Mouse (Mus musculus): ENCODE measurements around the gene Amph. TPM values are rescaled to one million over a fixed set of nuclear protein-coding genes. Genes with fewer than 3 reads are reported as not detected.

Amph gene
- polyA plus RNA-seq, 1 experiment from 2014 or later = 44.8 TPM

- Histone ChIP-seq H3K9ac (no peak overlapping the region), H3K27ac (replicated peaks) (no peak overlapping the region), H3K4me1 (replicated peaks) (peaks cover 18% of the 10 kb centered on the region), H3K4me3 (no peak overlapping the region), H3K36me3 (no peaks in the 10 kb centered on the region), H3K4me2 (no peak overlapping the region), H3K9me3 (no peaks in the 10 kb centered on the region), H3K27me3 (no peaks in the 10 kb centered on the region)
- 74% methylated on average over 6 of the region's 6 CpGs for WGBS
- no peak for ATAC-seq (ENCODE audit: low read depth)
Observed at GRCm38 (mm10) chr13:19027766-19028350, 79.9 kb downstream of the Amph start.

- Histone ChIP-seq H3K36me3 (no peaks in the 10 kb centered on the region), H3K4me3 (no peak overlapping the region), H3K9ac (no peak overlapping the region), H3K27me3 (no peaks in the 10 kb centered on the region), H3K4me1 (replicated peaks) (peaks cover 20% of the 10 kb centered on the region), H3K27ac (replicated peaks) (peak overlapping the region; percentile 49), H3K4me2 (no peak overlapping the region), H3K9me3 (no peaks in the 10 kb centered on the region)
- ATAC-seq (ENCODE audit: low read depth) = peak; percentile 67
- WGBS = 57% methylated on average over 8 of the region's 8 CpGs
Observed at GRCm38 (mm10) chr13:19031916-19032688, 84.1 kb downstream of the Amph start.

- 88% methylated on average over 1 of the region's 1 CpGs for WGBS
- no peaks in the 10 kb centered on the region for H3K27me3 ChIP-seq
- H3K36me3 ChIP-seq = no peaks in the 10 kb centered on the region
- no peak overlapping the region for H3K4me3 ChIP-seq
- H3K9ac ChIP-seq = no peak overlapping the region
- H3K4me2 ChIP-seq = no peak overlapping the region
- H3K9me3 ChIP-seq = no peaks in the 10 kb centered on the region
- no peaks in the 10 kb centered on the region for H3K4me1 ChIP-seq (replicated peaks)
- ATAC-seq (ENCODE audit: low read depth) = no peak
- no peak overlapping the region for H3K27ac ChIP-seq (replicated peaks)
Observed at GRCm38 (mm10) chr13:19052090-19052489, 104.1 kb downstream of the Amph start.

- Histone ChIP-seq H3K9ac (no peak overlapping the region), H3K4me1 (replicated peaks) (no peaks in the 10 kb centered on the region), H3K9me3 (no peaks in the 10 kb centered on the region), H3K36me3 (no peaks in the 10 kb centered on the region), H3K27ac (replicated peaks) (no peak overlapping the region), H3K4me3 (no peak overlapping the region), H3K27me3 (no peaks in the 10 kb centered on the region), H3K4me2 (no peak overlapping the region)
- ATAC-seq (ENCODE audit: low read depth) = no peak
- 81% methylated on average over 2 of the region's 2 CpGs for WGBS
Observed at GRCm38 (mm10) chr13:19054504-19054903, 106.5 kb downstream of the Amph start.

- Histone ChIP-seq H3K27ac (replicated peaks) (no peak overlapping the region), H3K9ac (no peak overlapping the region), H3K27me3 (no peaks in the 10 kb centered on the region), H3K4me2 (no peak overlapping the region), H3K9me3 (no peaks in the 10 kb centered on the region), H3K36me3 (no peaks in the 10 kb centered on the region), H3K4me1 (replicated peaks) (no peaks in the 10 kb centered on the region), H3K4me3 (no peak overlapping the region)
- ATAC-seq (ENCODE audit: low read depth) = no peak
Observed at GRCm38 (mm10) chr13:19072261-19072660, 124.3 kb downstream of the Amph start.

- Histone ChIP-seq H3K36me3 (no peaks in the 10 kb centered on the region), H3K4me1 (replicated peaks) (no peaks in the 10 kb centered on the region), H3K4me3 (no peak overlapping the region), H3K27ac (replicated peaks) (no peak overlapping the region), H3K9ac (no peak overlapping the region), H3K27me3 (no peaks in the 10 kb centered on the region), H3K9me3 (no peaks in the 10 kb centered on the region), H3K4me2 (no peak overlapping the region)
- WGBS = 78% methylated on average over 2 of the region's 2 CpGs
- ATAC-seq (ENCODE audit: low read depth) = no peak
Observed at GRCm38 (mm10) chr13:19077427-19077826, 129.4 kb downstream of the Amph start.

- Histone ChIP-seq H3K4me1 (replicated peaks) (no peaks in the 10 kb centered on the region), H3K9me3 (no peaks in the 10 kb centered on the region), H3K27ac (replicated peaks) (no peak overlapping the region), H3K4me3 (no peak overlapping the region), H3K36me3 (peaks cover under 1% of the 10 kb centered on the region), H3K9ac (no peak overlapping the region), H3K27me3 (no peaks in the 10 kb centered on the region), H3K4me2 (no peak overlapping the region)
- WGBS = 88% methylated on average over 4 of the region's 4 CpGs
- no peak for ATAC-seq (ENCODE audit: low read depth)
Observed at GRCm38 (mm10) chr13:19081932-19082331, 133.9 kb downstream of the Amph start.

- Histone ChIP-seq H3K4me1 (replicated peaks) (no peaks in the 10 kb centered on the region; the same call in 1 of the 2 replicates), H3K4me2 (no peak overlapping the region), H3K27me3 (no peaks in the 10 kb centered on the region), H3K4me3 (no peak overlapping the region), H3K36me3 (no peaks in the 10 kb centered on the region), H3K9me3 (no peaks in the 10 kb centered on the region), H3K9ac (no peak overlapping the region), H3K27ac (replicated peaks) (no peak overlapping the region)
- WGBS = 94% methylated on average over 6 of the region's 6 CpGs
- no peak for ATAC-seq (ENCODE audit: low read depth)
Observed at GRCm38 (mm10) chr13:19094571-19094970, 146.6 kb downstream of the Amph start.

GRCm38 (mm10) chr13:19097117-19097516 lies 149.1 kb downstream of the Amph start:
- Histone ChIP-seq H3K27ac (replicated peaks) (no peak overlapping the region), H3K27me3 (no peaks in the 10 kb centered on the region), H3K4me3 (no peak overlapping the region), H3K9me3 (no peaks in the 10 kb centered on the region), H3K36me3 (peaks cover 8% of the 10 kb centered on the region; the same call in 1 of the 2 replicates), H3K4me2 (no peak overlapping the region), H3K9ac (no peak overlapping the region), H3K4me1 (replicated peaks) (no peaks in the 10 kb centered on the region)
- WGBS = 91% methylated on average over 4 of the region's 4 CpGs
- ATAC-seq (ENCODE audit: low read depth) = no peak

- Histone ChIP-seq H3K27me3 (no peaks in the 10 kb centered on the region), H3K27ac (replicated peaks) (no peak overlapping the region), H3K4me2 (no peak overlapping the region), H3K4me3 (no peak overlapping the region), H3K9ac (no peak overlapping the region), H3K4me1 (replicated peaks) (no peaks in the 10 kb centered on the region), H3K36me3 (peaks cover 12% of the 10 kb centered on the region; the same call in 1 of the 2 replicates), H3K9me3 (no peaks in the 10 kb centered on the region)
- 90% methylated on average over 10 of the region's 10 CpGs for WGBS
- ATAC-seq (ENCODE audit: low read depth) = no peak
Observed at GRCm38 (mm10) chr13:19101889-19102402, 153.9 kb downstream of the Amph start.

- no peak overlapping the region for H3K4me3 ChIP-seq
- no peaks in the 10 kb centered on the region for H3K27me3 ChIP-seq
- WGBS = 75% methylated on average over 5 of the region's 5 CpGs
- H3K9ac ChIP-seq = no peak overlapping the region
- H3K27ac ChIP-seq (replicated peaks) = no peak overlapping the region
- H3K36me3 ChIP-seq = 0 out of 2 replicates have a peak, but pooled peaks cover 4% of the 10 kb centered on the region
- no peaks in the 10 kb centered on the region for H3K4me1 ChIP-seq (replicated peaks)
- no peaks in the 10 kb centered on the region for H3K9me3 ChIP-seq
- no peak overlapping the region for H3K4me2 ChIP-seq
- no peak for ATAC-seq (ENCODE audit: low read depth)
Observed at GRCm38 (mm10) chr13:19106418-19106817, 158.4 kb downstream of the Amph start.

GRCm38 (mm10) chr13:19109331-19109730 lies 161.3 kb downstream of the Amph start:
- WGBS = 46% methylated on average over 3 of the region's 3 CpGs
- Histone ChIP-seq H3K27me3 (no peaks in the 10 kb centered on the region), H3K4me3 (no peak overlapping the region), H3K4me1 (replicated peaks) (no peaks in the 10 kb centered on the region), H3K4me2 (no peak overlapping the region), H3K9me3 (no peaks in the 10 kb centered on the region), H3K27ac (replicated peaks) (no peak overlapping the region), H3K36me3 (no peaks in the 10 kb centered on the region; the same call in 1 of the 2 replicates), H3K9ac (no peak overlapping the region)
- no peak for ATAC-seq (ENCODE audit: low read depth)

Measured in neural tube, embryonic 13.5 days (tissue).